Mouse (Mus musculus): ENCODE results near the gene Olfr90.

- TF ChIP-seq CTCF (IDR thresholded peaks at IDR 0.05; ENCODE audit: extremely low read depth, insufficient read depth, insufficient read length, insufficient replicate concordance) (no peak), POLR2A (IDR thresholded peaks at IDR 0.05; ENCODE audit: low read depth, low read length) (no peak)
Observed at GRCm38 (mm10) chr17:37072080-37072729, 16.1 kb downstream of the Olfr90 start.

Data from spleen, adult 2 months (tissue).